Mouse (Mus musculus) gastrocnemius, adult 18-20 months (tissue): ENCODE measurements around the gene Gse1. TPM values are rescaled to one million over a fixed set of nuclear protein-coding genes. Genes with fewer than 3 reads are reported as not detected.
"Not testable (repeated sequence)": the region's sequence is repeated elsewhere in the genome, so short reads cannot be mapped to it uniquely, and the experiment has no call there.

Source experiments
- DNase-seq: peaks from one replicate; pipeline ENCODE4 v3.0.0; 2021; ENCODE audit warnings: low spot score
- total RNA-seq, 2 experiments: library from RNA; stranded (reverse); gene quantifications; 2 replicates each; pipeline ENCODE4 v1.2.3; 2021

Gene Gse1
- total RNA-seq, 2 experiments from 2014 or later, result 28.9 to 32.6 TPM

DNA sequence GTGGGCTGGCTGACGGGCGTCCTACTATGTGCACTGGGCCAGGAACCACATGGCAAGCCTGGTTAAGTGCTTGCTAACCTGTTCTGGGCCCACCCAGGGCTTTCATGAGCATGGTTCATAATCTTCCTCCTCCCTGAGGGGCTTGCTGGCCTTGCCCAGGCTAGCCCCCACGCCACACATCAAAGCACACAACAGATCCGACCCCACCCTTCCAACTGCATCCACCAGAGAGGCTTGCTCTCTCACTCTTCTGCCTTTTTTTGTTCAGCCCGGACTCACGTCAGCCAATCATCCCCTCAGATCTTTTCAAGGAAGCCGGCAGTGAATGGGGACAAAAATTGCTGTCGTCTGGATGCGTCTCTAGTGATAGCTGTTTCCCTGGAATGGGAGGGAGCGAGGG is 112.9 kb downstream of the Gse1 start:
- no peak for DNase-seq

DNA sequence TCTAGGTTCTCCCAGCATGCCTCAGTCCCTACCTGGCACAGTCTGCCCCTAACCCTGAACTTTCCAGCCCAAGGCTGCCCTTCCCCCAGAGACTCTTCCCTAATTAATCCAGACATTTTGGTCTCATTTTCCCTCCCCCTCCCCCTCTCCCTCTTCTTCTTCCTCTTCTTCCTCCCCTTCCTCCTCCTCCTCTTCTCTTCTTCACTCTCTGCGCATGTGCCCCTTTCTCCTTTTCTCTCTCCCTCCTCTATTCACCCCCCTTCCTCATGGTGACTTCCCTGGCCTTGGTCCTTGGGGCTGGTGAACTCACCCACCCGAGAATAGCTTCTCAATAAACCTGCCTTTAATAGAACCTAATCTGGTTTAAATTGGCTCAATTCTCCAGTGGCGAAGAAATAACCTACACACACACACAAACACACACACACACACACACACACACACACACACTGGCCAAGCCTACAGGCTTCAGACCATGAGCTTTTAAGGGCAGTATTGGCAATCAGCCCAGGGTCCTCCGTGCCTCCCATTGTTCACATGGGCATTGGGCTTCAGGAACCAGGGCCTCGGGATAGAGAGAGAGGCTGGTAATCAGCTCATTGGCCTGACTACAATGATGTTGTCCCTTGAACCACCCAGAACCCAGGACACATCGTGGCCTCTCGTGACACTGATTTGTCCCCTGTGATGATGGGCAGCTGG is 114.7 kb downstream of the Gse1 start:
- DNase-seq, result no peak

DNA sequence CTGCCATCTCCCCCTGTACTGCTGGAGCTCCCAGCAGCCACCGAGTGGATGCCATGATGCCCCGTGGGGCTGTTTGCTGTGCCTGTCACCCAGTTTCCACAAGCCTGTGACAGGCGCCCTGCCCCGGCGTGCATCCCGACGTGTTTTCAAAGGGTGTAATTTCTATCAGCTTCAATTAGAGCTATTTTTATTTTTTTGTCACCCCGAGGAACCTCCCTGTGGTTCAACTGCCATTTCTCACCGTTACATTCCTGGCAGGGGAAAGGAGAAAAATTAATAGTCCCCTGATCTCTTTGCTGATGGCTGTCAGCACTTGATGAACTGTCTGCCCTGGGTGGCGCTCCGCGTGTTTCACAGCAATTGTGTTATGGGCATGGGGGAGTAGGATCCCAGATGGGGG is 115.3 kb downstream of the Gse1 start:
- no peak for DNase-seq

DNA sequence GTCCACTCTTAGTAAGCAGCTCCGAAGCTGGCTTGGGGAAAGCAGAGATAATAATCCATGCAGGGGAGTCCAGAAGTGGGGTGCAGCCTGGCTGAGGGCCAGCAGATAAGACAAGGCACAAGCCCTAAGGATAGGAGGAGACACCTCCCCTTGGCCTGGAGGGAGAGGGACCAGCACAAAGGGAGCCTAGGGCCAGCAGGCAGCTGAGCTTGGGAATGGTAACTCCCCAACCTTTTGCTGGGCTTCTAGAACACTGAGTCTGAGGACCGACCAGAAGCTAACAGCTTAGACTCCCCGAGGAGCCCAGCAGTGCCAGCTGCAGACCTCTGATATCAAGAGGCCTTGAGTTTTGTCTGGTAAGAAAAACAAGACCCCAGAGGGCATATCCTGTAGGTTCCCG is 115.9 kb downstream of the Gse1 start:
- no peak for DNase-seq

DNA sequence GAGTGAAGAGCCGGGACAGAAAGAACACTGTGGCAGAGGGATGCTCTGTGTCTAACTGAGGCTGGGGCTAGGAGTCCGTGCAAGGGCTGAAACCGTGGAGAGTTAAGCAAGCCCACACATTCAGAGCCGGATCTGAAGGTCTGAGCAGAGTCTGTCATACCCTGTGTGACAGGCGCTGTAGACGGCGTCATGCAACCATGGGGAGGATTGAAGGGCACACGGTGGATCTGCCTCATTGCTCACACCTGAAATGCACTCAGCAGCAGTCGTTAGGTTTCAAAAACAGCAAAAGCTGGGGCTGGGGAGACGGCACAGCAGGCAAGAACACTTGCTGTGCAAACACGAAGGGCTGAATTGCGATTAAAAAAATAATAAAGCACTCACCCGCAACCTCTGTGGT is 116.3 kb downstream of the Gse1 start:
- DNase-seq, result no peak

DNA sequence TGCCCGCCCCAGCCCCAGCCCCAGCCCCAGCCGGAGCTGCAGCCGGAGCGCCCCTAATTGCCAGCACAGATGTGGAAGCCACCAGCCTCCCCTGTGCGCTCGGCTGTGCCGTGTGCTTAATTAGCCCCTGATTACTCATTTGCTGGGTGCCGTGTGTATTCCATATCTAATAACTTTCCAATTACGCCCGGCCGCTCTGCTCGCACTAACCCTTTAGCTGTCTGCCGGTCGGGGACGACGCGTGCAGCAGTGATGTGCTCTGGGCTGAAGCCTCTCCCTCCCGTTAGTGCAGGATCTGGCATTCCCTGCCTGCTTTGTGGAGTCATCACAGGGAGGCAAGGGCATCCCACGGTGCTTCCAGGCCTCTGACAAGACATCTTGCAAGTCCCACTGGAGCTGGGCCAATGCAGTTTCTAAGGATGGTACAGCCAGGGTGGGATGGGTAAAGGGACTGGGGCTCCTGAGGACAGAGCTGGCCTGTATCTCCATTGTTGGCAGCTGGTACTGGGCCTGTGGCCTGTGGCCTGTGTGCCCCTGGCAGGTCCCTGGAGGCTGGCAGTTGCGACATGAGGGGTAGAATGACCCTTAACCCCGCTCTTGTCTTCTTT is 119.6 kb downstream of the Gse1 start:
- no peak for DNase-seq

DNA sequence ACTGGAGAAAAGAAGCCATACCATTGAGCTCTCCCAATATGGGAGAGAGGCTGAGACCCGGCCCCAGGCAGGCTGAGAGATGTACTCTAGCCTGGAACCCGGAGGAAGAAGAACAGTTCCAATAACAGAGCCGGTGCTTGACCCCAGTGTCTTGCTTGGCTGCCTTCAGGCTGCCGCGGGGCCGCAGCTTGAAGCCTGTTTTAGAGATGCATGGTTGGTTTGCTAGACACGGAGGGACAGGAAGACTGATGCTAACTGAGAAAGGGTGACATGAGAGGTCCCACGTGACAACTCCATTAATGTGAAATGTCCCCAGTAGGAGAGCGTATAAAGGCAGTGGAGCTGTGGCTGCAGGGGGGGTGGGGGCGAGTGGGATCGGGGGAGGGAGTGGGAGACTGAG is 120.7 kb downstream of the Gse1 start:
- DNase-seq, result no peak

DNA sequence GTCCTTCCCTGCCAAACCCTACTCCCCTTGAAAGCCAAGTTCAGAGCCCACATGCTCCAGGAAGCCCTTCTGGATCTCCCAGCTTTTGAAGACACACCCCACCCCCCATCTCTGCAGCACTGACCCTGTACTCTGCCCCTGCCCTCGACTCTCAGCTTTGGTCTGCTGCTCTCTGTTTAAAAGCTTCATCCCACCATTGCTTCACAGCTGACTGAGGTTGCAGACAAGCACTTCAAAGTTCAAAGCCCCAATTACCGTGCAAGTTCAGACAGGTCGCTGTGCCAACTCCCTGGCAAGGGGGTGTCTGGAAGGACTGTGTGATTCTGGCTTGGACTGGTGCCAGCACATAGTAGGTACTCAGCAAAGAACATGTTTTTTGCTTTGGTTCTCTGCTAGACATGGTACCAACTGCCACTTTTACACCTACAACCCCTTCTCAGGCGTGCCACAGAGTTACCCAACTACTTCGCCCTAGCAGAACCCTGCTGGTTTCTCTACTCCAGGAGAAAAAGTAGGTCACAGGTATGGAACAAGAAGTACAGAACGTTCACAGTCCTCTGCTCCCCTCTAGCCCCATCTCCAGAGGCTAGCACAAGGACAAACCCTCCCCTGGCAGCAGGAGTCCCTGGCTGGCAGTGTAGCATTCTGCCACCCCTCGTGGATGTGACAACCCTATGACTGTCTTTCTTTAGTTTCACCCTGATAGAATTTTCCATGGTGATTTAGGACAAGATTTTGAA is 123.2 kb downstream of the Gse1 start:
- peak; percentile 38 for DNase-seq

DNA sequence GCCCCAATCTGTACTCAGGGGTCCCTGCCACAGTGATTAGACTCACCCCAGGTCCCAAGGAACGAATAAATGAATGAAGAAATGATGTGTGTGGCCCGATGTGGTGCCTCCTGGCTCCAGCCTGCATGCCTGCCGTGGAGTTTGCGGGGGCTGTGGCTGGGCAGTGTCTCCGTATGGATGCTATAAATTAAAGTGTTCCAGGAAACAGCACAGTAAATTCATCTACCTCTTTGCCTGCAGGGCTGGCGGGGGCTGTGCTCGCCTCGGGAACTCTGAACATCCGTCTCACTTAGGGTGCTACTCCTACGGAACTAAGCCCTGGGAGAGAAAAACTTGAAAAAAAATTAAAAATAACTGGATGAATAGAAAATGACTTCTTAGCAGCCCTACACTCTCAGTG is 123.8 kb downstream of the Gse1 start:
- DNase-seq, result no peak

DNA sequence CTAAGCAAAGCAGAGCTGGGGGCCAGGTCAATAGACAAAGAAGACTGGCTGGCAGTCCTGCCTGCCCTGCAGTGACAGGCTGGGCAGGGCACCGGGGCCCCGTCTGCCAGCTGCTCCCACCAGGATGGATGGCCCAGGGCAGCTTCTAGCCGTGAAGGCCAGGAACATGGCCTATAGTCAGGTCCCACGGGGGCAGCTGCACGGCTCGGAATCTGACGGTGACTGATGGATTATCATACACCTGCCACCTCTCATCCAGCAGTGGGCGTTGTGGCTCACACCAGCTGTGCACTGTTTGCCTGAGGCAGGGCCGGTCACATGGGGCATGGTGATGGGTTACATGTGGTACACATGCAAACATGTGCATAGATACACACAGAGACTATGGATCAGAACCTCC is 127.8 kb downstream of the Gse1 start:
- no peak for DNase-seq

DNA sequence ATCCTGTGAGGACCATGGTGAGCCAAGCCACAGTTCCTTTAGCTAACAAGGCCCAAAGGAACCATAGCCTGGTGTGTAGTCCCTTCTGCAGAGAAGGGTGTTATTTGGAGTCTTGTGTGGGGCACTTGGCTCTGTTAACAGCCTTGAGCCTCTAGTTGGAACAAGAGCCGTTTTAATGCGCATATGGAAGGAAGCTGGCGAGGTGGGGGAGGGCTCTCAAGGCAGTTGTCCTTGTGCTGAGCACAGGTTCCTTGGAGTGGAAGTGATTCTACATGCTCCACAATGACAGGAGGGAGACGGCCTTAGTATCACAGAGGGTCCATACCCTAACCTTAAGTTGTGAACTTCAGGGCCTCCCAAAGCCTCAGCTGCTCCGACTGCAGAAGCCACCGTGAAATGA is 129.2 kb downstream of the Gse1 start:
- DNase-seq, result no peak

DNA sequence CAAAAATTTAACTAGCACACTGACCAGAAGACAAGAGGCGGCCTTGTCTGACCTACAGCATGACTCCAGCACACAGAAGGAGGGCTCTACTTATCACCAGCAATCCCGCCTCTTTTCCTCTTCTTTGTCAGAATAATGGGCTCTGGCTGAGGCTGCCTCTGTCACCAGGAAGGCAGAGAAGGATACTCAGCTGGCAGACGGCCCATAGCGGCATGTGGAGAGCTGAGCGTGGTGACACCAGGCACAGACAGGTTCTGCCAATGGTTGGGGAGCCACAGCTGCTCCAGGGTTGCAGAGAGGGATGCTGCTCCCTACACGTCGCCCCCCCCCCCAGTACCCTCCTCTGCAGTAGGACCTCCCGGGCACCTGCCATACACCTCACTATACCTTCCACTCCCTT is 133.0 kb downstream of the Gse1 start:
- DNase-seq, result peak; percentile 37

DNA sequence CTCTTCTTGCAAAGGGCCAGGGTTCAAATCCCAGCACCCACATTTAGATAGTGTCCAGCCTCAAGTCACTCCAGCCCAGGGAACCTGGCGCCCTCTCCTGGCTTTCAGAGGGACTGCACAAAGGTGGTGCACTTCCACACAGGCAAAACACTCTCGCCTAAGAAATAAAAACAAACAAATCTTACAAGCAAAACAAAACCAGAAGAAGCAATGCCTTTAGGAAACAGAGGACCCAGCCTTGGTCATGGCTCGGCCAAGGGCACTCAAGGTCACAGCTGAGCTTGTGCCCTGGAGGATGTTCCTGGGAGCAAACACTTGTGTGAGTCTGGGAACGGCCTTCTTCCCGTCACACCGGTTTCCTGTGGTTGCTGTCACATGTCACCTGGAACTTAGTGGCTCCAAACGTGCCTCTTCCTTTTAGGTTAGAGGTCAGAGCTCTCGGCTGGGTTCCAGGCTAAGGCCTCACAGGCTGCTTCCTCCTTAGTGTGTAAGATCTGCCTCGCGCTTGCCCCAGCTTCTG is 135.4 kb downstream of the Gse1 start:
- peak; percentile 46 for DNase-seq

DNA sequence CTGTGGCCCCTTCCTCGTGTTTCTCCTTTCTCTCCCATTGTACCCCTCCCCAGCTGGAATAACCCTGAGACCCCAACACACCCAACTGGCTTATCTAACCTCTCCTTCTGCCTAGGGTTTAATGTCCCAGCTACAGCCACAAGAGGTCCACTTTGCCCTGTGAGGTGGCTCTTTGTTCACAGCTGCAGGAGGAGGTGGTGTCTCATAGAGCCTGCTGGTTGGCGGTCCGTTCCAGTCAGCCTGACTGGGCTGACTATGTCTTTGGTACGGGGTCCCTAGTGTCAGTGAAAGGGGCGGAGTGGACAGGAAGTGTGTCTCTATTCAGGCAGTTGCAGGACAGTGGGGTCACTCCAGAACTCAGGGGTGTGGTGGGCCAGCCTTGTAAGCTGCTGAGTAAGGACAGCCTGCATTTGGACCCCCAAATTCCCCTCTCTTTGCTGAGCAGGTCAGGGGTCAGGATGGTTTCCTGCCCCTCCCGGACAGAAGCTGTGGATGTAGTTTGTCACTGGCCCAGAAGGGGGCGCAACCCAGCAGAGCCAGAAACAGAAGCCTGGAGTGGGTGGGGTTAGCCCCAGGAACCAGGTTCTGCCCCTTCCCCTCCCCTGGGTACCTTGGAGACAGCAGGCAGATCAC is 136.0 kb downstream of the Gse1 start:
- peak; percentile 48 for DNase-seq

DNA sequence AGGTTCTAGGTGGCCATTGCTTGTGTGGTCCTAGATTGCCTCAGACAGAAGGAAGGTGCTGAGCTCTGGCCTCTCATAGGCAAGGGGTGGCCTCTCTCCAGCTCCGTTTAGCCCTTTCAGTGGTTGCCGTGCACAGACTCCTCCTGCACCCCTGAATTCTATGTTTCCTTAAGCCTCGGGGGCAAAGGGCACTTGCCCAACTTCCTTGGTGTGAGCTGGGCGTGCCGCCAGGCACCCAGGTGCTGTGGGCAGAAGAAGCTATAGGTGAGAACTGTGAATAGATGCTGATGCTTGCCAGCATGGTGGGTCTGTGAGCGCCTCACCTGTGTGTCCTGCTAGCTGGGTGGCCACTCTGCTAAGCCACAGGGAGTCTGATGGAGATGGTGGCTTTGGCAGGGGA is 138.6 kb downstream of the Gse1 start:
- DNase-seq, result no peak

DNA sequence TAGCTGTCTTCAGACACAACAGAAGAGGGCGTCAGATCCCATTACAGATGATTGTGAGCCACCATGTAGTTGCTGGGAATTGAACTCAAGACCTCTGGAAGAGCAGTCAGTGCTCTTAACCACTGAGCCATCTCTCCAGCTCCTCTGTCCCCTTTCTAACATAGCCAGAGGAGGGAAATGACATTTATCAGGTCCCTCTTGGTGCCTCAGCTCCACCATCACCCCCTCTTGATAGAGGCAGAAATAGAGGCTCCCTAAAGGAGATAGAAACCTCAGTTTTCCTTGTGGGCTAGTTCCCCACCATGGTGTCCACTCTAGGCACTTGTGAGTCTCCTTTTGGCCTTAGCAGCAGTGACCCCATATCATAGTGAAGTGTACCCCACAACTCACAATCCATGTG is 139.9 kb downstream of the Gse1 start:
- not testable (repeated sequence) for DNase-seq

DNA sequence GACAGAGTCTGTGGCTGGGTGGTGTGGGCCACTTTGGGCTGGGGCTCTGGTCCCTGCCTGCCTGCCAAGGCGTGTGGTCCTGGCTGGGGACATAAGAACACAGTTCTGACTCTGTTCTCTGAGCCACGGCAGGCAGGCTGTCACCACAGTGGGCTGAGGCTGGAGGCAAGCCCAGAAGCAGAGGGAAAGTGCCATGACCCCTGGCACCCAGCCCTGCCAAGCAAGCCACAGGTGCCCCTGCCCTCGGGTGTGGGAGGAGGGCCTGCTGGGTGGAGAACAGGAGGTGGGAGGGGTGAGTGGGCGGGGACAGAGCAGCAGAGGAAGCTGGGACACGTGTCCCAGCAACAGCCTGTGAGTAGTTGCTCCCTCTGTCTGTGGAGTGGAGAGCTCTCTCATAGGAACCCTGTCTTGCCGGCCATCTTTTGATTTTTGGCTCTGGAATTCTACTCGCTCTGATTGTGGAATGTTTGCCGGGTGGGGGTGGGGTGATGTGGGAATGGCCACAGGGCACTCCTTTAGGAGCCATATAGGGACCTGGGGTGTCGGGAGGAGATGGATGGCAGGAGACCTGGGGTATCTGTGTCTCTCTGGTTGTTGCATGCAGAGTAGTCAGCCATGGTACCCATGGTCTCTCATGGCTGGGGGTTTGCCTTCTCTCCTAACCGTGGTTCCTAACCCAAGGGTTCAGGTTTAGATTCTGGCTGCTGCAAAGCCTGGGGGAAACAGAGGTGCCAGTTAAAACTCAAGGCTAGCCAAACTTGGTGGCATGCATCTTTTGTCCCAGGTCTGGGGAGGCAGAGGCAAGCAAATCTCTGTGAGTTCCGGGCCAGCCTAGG is 140.8 kb downstream of the Gse1 start:
- DNase-seq, result peak; percentile 89

DNA sequence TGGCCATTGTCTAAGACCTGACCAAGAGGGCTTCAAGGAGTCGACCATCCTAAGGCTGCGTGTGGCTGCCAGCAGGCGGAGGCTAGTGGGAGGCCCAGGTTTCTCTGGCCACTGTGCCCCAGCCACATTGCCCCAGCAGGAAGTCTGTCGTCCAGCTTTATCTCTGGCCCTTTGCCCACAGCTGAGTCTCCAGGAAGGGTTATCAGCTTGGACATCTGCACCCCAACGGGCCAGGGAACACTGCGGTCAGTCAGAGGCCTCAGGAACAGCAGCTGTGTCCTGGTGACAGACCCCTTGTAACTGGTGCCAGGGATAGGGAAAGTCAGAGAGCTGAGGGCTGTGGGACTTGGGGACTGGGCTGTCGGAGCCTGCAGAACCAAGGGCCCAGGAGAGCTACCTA is 141.7 kb downstream of the Gse1 start:
- DNase-seq, result peak; percentile 27

DNA sequence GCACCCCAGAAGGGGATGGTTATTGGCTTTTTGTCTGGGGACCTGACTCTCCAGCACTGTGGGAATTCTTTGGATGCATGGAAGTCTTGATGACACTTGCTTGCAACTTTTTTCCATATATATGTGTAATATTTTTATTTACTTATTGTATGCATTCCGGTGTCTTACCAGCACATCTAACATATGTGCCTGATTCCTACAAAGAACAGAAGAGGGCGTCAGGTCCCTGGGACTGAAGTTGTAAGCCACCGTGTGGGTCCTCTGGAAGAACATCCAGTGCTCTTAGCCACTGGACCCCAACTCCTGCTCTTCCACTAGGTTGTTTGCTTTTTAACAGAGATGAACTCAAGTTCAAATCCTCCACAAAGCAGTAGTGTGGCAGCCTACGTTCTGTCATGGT is 142.2 kb downstream of the Gse1 start:
- no peak for DNase-seq

DNA sequence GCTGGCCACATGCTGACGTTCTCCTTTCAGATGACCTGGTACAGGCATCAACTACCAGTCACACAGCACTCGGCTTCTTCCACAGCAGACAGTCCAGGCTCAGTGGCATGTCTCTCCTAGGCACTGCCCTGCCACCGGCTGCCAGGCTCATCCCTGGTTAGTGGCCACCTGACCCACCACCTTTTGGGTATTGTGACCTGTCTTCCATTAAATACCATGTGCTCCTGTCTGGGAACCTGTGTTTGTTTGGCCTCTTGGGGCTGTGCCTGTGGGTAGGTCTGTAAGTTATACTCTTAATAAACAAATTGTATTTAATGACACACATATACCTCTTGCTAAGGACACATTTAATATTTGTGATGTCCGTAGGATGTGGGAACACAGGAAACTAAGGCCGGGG is 142.9 kb downstream of the Gse1 start:
- DNase-seq, result no peak

DNA sequence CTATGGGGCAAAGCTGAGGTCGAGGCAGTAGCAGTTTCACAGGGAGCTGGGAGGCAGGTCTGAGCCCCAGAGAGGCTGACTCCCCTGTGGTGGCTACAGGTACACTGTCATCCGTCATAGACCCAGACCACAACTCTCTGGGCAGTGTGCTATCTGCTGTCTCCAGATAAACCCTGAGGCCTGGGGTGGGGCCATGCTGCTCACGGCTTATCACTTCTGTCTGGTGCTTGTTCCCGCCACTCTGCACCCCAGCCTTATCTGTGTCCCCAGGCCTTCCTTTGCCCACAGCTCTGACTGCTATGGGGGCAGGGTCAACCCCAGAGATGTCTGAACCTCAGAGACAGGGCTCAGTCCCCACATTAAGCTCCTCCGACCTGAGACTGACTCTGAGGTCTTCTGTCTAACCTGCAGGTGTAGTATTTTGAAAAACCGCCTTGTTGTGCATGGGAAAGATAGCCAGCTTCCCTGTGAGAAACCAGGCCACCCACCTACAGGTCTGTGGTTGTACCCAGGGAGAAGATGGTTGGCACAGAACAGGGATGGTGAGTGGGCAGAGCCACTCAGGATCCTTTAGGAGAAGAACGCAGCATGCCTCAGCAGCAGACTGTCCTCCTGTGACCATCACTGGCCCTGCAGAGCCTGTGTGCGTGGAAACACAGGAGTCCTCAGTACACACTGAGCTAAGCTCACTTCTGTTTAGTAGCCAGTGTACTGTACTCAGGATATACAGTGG is 143.6 kb downstream of the Gse1 start:
- no peak for DNase-seq
